Mouse (Mus musculus): ENCODE data around the gene Eprs.

DNA sequence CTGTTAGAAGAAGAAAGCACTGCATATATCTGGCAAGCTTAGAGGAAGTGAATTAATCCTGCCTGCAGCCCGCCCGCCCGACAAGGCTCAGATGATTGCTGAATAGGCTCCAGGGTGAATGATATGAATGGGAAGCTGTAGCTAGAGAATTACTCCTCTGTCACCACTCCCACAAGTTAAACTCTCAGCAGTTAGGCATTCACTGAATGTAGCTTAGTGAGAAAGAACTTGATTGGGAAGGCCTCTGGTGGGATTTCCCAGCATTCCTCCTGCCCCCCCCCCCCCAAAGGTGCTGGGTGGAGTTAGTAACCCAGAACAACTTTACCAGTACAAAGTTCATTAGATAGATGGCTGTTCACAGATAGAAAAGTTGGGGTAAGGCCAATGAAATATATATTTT lies 26.3 kb upstream of the Eprs start:
- TF ChIP-seq POLR2A (IDR thresholded peaks at IDR 0.05; ENCODE audit: extremely low read depth, insufficient read depth, low read length) (no peak), CTCF (IDR thresholded peaks at IDR 0.05; ENCODE audit: low read depth, low read length) (no peak)

All from liver, adult 2 months (tissue).